Mouse (Mus musculus): Measurements from ENCODE around the gene Gpsm2.
A peak's percentile ranks its signal among the peaks of the same experiment; 100 is the strongest.
"Not testable (repeated sequence)": the region's sequence is repeated elsewhere in the genome, so short reads cannot be mapped to it uniquely, and the experiment has no call there.

The Gpsm2 gene

DNA sequence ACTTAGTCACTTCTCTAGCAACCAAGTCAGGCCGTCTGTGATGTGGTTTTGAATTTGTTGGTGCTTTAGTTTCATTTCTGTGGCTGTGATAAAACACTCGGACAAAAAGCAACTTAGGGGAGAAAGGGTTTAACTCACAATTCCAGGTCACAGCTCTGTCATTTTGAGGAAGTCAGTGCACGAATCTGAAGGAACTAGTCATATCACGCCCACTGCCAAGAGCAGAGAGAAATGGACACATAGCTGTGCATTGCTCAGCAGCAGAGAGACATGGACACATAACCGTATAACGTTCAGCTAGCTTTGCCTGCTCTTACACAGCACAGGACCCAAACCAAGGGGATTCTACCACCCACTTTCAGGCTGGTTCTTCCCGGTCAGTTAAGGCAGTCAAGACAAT is 4.3 kb upstream of the Gpsm2 start:
- no peak for DNase-seq (ENCODE audit: low spot score)

DNA sequence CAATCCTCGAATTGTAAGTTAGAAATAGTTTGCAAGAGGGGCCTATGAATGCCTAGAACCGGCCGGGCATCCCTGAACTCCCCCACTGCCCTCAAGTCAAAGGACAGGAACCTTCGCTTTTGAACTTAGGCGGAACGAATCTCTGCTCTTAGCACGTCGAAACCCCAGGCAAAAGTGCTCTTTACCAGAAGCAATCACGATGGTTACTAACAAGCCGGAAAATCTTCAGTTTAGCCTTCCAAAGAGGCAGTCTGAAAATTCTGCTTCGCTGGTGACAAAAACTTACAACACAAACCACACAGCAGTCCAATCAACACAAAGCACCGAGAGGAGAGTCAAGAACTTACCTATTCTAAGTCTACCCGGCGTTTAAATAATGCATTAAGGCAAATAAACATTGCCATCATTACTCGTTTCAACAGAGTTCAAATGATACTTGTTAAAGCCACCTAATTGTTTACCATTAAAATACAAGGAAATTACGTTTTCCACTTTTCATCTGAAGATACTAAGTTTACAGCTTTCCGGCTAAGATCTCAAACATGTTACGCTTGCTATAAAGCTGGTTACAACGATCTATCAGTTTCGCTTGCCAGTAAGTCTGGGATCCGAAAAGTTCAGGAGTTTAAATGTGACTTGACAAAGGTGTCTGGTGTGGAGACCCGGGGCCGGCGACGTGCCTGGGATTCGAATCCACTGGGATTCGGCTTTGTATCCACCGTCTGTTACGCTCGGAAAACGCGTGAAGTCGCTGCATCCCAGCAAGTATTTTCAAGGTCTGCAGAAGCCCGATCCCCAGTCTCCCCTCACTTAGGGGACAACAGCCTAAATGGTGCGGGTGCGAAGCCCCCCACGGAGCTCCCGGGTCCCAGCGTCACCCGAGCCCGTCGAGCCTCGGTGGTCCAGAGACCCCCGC is 775 bp downstream of the Gpsm2 start:
- DNase-seq (ENCODE audit: low spot score): peak; percentile 79

DNA sequence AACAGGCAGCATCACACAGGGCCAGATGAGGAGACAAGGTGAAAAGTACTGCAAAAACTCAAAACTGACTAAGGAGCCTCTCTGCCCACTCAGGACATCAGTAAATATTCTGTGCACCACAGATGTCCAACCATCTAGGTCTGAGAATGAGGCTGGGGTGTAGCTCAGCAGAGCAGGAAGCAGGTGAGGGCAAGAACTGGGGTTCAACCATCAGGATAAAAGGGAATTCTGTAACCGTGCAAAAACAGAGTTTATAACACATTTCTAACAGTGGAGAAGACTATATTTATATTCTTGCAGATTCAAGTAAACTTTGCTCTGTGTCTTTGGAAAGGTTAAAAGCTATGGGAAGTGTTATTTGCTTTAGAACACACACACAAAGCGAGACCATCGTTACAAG is 2.3 kb downstream of the Gpsm2 start:
- no peak for DNase-seq (ENCODE audit: low spot score)

DNA sequence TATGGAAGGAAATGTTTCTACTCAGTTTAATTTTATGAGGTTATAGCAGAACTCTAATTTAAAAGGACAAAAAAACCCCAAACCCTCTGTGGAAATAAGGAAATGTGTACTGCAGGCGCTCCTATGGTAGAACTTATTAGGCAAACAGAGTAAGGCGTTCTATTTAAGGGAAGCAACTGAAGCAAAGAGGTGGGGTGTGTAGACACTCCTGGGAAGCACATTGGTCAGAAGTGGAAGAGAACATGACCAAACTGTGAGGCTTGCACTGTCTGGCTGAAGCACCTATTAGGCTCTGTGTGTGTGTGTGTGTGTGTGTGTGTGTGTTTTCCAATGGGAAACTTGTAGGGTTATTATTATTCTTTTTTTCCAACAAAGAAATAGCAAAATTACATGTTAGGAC is 2.8 kb downstream of the Gpsm2 start:
- DNase-seq (ENCODE audit: low spot score): no peak

DNA sequence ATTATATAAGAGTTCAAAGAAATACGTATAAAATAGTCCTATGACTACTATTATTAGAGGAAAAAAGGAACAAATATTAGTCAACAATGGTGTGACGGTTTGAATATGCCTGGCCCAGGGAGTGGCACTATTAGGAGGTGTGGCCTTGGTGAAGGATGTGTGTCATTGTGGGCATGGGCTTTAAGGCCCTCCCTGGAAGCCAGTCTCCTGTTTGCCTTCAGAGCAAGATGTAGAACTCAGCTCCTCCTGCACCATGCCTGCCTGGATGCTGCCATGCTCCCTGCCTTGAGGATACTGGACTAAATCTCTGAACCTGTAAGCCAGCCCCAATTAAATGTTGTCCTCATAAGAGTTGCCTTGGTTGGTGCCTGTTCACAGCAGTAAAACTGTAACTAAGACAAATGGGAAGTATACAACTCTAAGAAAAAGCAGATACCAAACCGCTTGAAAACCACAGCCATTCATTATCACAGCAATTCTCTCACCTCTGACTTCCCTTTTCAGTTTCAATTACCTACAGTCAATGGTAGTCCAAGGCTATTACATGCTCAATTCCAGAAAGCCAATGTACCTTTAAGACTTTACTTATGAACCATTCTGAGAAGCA is 4.1 kb downstream of the Gpsm2 start:
- DNase-seq (ENCODE audit: low spot score): no peak

DNA sequence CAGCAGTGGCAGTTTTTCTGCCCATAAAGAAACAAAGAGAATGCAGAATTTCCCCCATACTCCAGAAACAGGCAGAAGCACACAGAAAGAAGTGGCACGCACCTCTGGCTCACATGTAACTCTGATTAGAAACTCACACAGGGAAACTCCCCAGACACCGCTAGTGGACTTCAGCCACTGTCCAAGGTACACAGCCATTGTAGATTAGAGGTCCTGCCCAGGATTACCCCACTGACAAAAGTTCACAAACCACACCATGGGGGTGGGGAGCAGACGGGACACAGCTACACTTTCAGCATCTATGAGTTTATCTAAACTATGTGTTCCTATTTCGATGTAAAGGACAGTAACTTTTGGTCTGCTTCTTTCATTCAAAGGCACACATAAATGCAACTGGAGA is 7.3 kb downstream of the Gpsm2 start:
- no peak for DNase-seq (ENCODE audit: low spot score)

DNA sequence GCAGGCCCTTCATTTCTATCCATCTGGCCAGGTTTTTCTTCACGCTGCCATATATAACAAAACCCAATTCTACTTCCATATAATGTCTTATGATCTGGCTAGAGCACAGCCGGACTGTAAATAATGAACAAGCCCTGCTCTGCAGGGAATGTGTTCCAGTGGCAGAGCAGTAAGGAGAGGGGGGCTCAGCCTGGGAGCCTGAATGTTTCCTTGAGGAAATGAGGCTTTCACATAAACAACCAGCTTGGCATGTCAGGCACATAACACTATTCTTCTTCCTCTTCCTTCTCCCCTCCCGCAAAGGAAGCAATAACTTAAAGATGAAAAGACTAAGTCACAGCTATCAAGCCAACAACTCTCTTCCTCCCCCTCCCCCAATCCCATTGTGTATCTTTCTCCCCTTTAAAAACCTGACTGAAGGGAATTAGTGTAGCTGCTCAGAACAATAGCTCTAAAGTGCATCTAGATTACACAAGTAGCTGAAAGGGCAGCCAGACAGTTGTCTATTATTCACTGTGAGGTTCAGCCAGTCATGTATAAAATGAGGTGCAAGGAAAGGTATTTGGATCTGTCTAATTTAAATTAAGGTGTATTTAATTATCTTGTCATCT is 8.9 kb downstream of the Gpsm2 start:
- peak; percentile 39 for DNase-seq (ENCODE audit: low spot score)

DNA sequence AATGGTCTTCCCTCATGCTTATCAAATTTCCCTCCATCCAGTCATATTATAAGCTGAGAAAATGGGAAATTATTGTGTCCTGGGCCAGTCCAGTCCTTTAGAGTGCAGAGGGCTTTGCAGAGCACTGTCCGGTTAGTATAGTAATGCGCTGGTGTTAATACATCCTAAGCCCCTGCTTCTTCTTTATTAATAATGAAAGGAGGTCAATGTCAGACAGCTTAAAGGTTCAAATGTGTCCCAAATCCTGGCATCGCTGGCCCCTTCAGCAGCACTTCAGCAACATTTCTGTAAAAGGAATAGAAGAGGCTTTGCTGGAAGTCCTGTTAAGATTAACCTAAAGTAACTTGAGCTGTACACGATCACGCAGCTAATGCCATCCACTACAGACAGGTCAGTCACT is 10.8 kb downstream of the Gpsm2 start:
- DNase-seq (ENCODE audit: low spot score): no peak

DNA sequence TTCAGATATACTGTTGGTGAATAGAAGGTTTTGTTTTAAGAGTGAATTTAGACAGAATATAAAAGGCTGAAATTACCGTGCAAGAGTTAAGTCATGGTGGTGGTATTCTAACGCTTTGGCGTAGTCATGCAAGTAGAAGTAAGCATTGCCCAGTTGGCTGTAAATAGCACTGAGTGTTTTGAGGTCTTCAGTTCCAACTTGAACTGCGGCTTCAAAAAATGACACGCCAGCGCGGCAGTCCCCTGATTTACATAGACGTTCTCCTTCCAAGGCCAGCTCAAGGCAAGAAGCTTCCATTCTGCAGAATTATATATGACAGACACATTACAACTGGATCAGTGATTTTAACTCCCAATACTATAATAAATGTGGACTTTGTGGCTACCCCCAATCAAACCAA is 19.3 kb downstream of the Gpsm2 start:
- DNase-seq (ENCODE audit: low spot score): no peak

DNA sequence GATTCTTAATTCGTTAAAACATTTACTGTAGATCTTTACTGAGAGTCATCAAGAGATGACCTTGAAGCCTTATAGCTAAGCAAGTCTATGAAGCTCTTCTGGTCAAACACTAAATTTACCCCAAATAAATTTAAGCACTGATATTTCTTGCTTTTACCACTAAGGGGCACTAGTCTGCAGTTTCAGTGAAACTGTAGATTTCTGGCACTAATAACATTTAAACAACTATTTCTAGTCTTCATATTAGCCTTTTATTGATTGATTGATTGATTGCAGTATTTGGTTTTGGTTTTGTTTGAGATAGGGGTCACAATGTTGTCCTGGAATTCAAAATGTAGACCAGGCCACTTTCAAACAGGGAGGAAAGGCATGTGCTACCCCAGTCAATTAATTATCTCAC is 20.9 kb downstream of the Gpsm2 start:
- DNase-seq (ENCODE audit: low spot score): no peak

DNA sequence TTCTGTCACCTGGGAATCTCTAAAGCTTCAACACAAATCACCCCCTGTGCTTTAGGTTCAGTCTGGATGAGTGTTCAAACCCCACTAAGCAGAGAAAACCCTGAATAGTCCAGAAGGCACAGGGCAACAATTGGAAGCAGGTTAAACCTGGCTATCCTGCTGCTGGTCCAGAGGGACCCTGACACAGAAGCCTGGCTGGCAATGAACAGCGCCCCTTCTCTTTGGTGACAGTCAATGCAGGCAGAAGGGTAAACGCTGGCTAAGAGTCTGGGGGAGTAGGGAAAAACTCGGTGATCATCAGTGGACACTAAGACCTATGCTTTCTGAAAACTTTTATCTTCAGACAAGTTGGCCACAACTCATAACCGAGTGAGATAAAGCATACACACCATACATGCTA is 22.3 kb downstream of the Gpsm2 start:
- DNase-seq (ENCODE audit: low spot score): no peak

DNA sequence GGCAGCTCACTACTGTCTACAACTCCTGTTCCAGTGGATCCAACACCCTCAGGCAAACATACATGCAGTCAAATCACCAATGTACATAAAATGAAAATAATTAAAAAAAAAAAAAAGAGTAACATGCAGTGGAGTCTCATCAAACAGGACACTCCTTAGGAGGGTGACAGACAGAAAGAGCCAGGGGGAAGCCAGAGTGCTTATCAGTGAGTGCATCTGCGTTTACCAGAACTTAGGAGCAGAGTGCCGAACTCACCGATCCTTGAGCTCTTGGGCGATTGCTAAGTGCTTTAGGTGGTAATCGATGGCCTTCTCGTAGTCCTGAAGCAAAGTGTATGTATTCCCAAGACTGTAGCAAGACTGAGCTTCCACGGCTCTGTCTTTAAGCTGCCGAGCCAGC is 23.4 kb downstream of the Gpsm2 start:
- no peak for DNase-seq (ENCODE audit: low spot score)

DNA sequence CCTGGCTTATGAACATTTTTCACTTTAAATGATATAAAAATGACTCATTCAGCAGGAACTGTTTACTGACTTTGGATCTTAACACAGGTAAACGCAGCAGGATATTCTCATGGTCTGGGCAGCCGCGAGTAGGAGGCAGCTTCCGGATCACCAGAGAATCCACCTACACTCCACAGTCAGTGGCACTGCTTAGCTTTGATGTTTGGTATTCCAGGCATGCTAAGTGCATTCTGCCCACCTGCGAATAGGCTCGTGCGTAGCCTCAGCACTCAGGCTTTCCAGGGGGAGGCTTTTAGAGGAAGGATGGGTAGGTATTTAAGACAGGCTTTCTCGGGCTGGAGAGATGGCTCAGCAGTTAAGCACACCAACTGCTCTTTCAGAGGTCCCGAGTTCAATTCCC is 27.8 kb downstream of the Gpsm2 start:
- no peak for DNase-seq (ENCODE audit: low spot score)

DNA sequence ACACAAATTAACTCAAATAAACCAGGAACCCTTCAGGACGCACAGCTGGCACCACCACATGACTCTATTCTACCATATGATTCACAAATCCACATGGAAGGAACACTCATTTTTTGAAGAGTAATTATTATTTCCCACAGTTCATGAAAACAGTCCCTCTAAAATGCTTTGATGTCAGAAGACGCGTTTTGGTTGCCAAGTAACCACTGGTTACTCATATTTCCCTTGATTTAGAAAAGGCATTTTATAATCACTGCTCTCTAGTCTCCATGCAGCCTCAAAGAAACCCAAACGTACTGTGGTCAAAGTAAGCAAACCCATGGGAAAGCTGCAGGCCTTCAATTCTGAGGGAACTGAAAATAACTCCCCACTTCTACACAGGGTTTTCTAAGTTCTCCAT is 32.1 kb downstream of the Gpsm2 start:
- DNase-seq (ENCODE audit: low spot score): no peak

DNA sequence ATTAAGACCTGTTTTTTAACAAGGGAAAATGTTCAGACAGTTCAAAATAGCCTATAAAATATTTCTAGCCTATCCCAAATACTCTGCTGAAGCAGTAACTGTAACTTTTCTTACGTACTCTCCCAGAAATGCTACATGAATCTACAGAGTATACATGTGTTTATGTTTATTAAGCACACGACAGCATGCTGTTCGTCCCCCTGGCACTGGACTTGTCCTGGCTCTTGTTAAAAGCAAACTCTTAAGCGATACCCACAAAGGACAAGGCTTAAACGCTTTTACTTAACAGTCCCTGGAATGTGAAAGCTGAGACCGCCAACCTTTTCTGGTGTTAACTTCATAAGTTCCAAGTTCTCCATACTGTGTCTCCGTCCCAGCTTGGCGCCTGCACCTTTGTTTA is 32.7 kb downstream of the Gpsm2 start:
- no peak for DNase-seq (ENCODE audit: low spot score)

DNA sequence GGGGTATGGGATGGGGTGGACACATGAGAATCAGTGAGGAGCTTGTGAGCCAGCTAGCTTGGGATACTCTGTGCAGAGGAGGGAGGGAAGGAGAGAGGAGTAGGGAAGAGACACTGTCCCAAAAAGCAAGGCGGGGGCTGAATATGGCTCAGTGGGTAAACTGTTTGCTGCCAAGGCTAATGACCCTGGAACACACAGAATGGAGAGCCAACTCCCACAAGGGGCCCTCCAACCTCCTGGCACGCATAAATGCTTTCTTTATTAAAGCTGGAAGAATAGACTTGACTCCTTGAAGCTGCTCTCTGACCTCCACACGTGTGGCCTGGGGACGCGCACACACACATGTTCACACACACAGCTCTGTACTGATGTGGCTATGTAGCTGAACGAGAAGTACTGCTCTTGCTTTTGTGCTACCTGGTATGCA is 33.1 kb downstream of the Gpsm2 start:
- DNase-seq (ENCODE audit: low spot score): no peak

DNA sequence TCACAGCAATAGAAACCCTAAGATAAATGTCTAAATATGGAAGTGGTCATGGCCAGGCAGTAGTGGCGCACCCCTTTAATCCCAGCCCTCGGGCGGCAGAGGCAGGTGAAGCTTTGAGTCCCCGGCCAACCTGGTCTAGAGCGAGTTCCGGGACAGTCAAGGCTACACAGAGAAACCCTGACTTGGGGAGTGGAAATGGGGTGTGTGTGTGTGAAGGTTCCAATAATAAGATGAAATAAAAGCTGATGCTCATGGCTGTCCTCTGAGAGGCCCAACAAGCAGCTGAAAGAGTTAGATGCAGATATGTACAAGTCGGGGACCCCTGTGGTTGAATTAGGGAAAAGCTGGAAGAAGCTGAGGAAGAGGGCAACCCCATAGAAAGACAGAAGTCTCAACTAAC is 36.4 kb downstream of the Gpsm2 start:
- DNase-seq (ENCODE audit: low spot score): no peak

DNA sequence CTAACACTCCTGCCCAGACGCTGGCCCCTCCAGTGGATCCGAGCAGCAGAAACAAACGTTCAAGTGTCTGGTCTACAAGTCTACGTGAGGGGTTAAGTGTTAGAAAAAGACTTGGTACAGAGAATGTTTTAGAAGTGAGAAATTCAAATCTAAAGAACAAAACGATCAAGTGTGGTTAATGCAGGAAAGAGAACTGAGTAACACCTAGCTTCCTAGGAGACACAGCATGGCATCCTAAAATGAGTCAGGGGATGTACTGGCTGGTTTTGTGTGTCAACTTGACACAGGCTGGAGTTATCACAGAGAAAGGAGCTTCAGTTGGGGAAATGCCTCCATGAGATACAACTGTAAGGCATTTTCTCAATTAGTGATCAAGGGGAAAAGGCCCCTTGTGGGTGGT is 38.5 kb downstream of the Gpsm2 start:
- not testable (repeated sequence) for DNase-seq (ENCODE audit: low spot score)

DNA sequence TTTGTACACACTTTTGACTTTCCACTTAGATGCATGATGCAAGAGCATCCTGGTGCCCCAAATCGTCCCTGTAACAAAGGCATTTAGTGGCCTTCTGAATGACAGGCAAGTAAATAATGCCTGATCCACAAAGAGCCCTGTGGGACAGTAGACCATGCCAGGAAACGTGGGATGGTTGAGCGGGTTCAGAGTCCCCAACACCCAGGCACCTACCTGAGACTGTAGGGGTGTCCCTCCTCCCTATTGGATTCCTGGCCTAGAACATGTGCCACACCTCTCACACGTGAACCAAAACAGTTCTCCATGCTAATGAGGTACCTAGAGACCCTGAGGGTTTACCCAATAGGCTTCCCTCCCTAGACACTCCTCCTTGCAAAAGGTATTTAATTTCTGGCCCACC is 41.1 kb downstream of the Gpsm2 start:
- DNase-seq (ENCODE audit: low spot score): no peak

DNA sequence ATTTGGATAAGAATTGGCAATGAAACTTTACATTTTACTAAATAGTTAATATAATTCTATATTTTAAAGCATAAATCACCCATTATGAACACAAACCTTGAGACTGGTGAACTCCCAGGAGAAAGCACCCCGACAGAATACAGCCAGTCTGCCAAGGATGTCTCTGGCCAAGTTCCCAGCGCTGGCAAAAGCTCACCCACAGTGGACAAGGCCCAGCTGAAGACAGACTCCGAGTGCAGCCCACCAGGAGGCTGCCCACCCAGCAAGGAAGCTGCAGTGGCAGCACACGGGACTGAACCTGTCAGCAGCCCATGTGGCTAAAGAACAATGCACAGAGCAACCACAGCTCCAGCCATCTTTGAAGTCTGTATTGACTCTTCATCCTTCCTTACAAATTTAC is 45.5 kb downstream of the Gpsm2 start:
- DNase-seq (ENCODE audit: low spot score): no peak

DNA sequence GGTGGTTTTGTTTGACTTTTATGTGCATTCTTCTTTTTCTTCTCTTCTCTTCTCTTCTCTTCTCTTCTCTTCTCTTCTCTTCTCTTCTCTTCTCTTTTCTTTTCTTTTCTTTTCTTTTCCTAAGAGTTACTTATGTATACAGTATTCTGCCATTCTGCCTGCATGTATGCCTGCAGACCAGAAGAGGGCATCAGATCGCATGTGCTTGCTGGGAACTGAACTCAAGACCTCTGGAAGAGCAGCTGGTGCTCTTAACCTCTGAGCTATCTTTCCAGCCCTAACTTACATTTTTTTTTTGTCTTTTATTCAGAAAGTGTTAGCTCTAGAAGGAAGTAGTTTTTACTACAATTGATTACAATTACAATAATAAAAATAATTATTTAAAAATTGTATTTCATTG is 61.2 kb downstream of the Gpsm2 start:
- no peak for DNase-seq (ENCODE audit: low spot score)

DNA sequence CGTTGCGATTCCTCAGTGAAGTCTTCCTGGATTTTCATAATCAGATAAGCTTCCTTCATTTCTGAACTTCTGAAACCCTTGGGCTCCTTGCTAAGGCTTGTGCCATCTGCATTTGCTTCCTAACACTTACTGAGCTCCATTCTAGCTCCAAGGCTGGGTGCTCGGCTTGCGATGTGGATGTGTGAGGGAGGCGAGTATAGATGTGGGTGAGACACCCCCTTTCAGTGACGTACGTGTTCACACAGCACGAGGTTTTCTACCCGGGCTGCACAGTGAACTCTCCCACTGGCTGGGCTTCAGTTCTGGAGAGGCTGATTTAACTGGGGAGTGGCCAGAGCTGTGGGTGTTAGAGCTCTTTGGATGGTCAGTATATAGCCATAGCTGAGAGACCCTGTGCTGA is 63.5 kb downstream of the Gpsm2 start:
- DNase-seq (ENCODE audit: low spot score): no peak

DNA sequence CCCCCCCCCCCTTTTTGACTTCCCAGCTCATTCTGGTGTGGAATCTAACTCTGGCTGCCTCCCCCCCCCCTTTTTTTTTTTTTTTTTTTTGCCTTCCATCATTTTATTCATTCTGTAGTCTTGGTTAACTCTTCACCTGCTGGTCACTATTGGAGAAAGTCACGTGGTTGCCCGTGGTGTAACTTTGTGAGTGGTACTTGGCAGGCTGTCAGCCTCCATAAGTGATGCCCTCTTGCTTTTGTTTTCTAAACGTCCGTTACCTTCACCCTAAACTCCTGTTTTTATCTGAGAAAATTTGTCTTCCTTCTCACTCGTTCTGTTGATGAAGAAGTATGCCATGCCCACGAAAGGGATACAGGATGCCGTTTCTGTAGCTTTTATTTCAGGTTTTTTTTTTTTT is 66.6 kb downstream of the Gpsm2 start:
- DNase-seq (ENCODE audit: low spot score): no peak
